Mouse (Mus musculus): ENCODE results near the gene Cfap99.
A peak's percentile ranks its signal among the peaks of the same experiment; 100 is the strongest.

The Cfap99 gene

DNA sequence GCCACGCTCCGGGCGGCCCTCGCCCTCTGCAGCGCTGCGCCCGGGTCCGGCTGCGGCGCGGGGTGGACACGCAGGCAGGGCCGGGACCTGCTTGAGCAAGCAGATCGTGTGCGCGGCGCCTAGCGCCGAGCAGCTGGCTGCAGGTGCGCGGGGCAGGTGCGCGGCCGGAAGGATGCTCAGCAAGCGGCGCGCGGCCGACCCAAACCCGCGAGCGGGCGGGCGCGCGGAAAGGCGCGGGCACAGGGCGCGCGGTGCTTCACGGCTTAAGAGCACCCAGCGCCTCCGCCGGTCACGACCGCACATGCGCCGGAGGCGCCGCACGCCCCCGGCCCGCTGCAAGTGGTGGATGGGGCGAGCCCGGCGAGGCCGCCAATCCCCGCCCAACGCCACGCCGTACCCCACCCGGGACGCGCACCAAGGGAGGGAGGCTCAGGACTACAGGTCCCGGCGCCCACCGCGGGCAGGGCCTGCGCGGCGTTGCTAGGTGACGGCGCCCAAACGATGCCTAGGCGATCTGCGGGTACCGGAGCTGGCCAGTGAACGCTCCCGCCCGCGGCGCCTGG, at the start of gene Cfap99, which contains the start of gene Zfyve28:
Gene Cfap99 (plus strand): TSS at position 447 of the 563 bp plus-strand sequence.
Gene Zfyve28 (minus strand): TSS at position 296 of the 563 bp plus-strand sequence.
- DNase-seq (ENCODE audit: low read depth, low spot score): peak; percentile 93

DNA sequence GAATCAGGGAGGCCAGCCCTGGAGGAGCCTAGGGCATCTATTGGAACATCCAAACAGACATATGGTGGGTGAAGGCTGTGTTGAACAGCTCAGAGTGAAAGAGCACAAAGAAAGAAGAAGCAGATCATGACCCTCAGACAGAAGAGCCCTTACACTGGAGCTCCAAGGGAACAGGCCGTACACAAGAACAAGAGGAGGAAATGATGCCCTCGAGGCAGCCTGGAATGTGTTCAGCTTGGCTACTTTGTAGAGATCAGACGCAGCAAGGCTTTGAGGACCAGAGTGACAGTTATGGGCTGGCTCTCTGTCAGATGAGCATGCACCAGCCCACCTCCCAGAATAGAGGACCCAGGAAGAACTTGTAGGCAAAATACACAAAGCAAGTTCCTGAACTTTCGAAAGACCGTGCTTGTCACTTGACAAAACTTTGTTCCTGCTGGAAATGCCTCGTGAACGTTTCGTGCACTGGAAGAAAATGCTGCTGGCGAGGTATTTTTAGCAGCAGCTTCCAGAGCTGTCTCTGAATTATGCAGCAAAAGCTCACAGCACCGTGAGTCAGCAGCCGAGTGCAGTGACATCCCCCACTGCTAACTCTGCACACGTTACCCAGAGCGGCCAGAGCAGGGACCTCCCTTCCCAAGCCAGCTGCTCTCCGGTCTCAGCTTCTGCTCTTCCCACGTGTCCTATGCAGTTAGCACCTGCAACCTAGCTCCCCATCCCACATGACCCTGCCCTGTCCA, 46.0 kb upstream of the Cfap99 start:
- peak; percentile 96 for DNase-seq (ENCODE audit: low read depth, low spot score)

DNA sequence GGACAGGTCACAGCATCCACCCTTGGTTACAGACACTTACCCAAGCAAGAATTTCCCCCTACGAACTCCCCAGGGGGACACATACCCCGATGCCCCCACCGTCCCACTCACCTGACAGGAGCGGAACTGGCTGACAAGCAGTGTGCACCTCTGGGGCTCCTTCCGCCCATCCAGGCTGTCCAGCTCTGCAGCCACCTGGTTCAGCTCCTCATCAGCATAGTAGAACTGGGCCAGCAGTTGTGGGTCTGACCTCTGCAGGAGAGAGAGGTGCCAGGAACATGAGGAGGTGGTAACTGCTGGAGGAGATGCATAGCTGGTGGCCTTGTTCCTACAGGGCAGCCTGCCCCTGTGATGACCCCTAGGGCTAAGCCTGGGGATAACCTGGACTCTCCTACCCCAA, 45.3 kb upstream of the Cfap99 start:
- DNase-seq (ENCODE audit: low read depth, low spot score): no peak

DNA sequence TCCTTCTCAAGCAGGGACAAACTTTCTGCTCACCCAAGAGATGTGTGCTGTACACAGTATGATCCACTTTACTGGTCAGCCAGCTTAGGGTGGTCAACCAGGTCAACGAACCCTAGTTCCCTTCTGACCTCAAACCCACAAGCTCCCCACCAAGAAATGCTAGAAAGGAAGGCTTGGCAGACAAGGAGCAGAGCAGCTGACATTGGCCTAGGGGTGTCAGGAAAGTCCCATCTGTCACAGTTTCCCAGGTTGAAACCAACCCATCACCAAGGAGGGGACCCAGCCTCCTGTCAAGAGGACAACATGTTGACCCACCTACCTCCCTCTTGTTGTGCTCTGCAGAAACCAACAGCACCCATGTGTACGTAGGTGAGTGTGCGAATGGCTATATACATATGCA, 42.0 kb upstream of the Cfap99 start:
- no peak for DNase-seq (ENCODE audit: low read depth, low spot score)

DNA sequence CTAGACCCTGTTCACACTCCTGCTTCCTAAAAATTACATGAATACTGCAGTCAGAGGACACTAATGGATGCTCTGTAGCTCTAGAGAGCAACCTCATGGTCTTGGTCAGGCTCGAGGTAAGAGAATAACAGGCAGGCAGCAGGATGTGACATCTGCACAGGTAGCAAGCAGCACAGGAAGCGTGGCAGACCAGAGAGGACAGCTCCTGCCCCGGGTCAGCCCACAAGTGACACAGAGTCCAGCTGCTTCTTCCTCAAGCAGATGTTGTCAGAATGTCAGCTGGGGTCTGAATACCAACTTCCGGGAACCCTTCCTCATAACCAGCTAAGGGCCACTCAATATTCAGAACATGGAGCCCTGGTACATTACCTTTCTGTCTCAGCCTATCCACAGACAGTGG, 39.3 kb upstream of the Cfap99 start:
- DNase-seq (ENCODE audit: low read depth, low spot score): no peak

DNA sequence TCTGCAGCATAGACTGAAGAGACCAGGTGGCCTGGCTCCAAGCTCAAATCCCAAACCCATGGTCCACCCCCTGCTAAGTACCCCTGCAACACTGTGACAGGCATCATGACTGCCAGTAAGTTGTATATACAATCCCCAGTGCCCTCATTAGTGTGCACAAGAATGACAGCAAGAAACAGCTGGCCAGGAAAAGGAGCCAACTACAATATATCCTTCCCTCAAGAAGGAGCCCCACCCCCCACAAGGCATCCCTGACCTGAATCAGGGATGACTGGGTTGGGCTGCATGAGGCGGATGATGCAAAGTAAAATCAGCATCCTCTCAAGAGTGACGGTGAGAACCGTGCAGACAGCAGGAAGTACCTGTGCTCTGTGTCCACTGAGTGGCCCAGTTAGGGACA, 38.3 kb upstream of the Cfap99 start:
- no peak for DNase-seq (ENCODE audit: low read depth, low spot score)

DNA sequence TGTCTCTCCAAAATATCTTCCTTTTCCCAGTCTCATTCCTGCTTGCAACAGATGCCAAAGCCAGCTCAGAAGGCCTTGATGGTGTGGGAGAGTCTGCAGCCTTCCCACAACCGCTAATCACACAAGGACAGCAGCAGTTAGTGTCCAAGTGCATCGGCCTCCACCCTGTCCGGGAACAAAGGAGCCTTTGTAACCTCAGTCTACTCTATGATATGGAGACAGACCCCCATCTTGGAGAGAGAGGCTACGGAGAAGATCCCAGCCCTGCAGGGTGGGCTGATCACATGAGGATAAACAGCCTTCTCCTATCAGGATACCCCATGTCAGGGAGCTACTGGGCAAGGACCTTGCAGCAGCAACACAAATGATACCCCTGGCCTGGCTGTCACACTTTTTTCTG, 36.6 kb upstream of the Cfap99 start:
- DNase-seq (ENCODE audit: low read depth, low spot score): no peak

DNA sequence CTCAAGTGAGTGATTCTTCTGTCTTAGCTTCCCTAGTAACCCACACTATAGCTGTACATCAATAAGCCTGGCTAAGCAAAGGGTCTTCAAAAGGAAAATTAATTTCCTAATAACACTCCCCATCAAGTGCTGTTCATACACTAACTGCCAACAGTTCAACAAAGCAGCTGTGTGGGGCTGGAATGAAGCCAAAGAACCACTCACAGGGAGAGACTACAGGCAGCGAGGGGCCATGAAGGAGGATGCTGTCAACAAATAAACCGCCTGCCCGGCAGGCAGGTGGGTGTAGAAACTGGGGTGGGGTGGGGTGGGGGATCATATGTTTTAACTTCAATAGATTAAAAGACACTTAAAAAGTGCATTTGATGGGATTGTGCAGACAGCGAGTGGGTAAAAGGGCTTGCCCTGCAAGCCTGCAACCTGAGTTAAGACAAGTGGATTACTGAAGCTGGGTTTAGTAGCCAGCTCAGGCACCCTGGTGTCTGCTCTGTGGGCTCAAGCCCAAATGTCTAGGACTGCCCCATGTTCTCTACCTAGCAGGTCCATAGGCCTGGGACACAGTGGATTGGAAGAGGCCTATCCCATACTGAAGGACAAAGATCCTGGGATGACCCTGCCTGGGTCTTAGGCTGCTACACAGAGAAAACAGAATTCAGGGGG, 36.0 kb upstream of the Cfap99 start:
- no peak for DNase-seq (ENCODE audit: low read depth, low spot score)

DNA sequence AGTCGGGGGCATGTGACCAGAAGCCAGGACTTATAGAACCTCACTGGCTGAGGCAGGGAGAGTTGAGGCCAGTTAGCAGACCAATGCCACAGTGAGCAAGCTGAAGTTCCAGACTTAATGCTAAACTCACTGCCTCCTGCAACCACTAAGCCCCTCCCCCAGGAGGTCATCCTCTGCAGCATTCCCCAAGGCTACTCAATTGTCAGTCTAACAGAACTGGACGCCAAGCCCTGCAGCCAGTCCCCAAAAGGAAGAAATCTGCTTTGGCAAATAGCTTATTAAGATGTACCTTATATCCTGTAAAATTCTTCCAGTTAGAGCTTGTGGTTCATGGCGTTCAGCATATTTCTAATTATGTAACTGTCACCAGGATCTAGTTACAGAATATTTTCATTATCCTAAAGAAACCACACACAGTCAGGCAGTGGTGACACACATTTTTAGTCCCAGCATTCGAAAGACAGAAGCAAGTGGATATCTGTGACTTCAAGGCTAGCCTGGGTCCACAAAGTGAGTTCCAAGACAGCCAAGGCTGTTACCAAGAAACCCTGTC, 35.4 kb upstream of the Cfap99 start:
- no peak for DNase-seq (ENCODE audit: low read depth, low spot score)

DNA sequence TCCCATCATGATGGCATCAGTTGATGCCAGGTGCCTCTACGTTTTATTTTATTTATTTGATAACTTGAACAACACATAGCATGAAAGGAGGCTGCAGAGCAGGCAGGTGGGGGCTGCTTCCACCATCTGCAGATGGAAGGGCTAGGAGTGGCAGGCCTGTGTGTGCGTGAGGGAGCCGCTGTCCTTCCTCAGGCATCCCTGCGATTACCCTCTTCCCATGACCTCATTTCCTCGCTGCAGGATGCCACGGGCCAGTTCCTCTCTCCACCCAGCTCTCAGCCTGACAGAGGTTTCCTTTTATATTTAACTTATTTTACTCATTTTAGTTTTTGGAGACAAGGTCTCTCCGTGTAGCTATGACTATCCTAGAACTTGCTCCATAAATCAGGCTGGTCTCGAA, 34.1 kb upstream of the Cfap99 start:
- DNase-seq (ENCODE audit: low read depth, low spot score): no peak

DNA sequence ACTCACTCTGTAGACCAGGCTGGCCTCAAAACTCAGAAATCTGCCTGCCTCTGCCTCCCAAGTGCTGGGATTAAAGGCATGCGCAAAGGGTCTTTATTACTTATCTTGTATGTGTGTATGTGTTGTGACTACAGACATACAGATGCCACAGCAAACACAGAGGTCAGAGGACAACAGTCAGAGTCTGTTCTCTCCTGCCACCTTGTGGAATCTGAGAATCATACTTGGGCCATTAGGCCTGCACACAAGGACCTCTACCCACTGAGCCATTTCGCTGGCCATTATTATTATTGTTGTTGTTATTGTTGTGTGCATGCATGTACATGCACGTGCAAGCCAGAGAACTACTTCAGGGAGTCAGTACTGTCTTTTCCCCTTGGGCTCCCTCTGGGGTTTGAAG, 33.2 kb upstream of the Cfap99 start:
- no peak for DNase-seq (ENCODE audit: low read depth, low spot score)

DNA sequence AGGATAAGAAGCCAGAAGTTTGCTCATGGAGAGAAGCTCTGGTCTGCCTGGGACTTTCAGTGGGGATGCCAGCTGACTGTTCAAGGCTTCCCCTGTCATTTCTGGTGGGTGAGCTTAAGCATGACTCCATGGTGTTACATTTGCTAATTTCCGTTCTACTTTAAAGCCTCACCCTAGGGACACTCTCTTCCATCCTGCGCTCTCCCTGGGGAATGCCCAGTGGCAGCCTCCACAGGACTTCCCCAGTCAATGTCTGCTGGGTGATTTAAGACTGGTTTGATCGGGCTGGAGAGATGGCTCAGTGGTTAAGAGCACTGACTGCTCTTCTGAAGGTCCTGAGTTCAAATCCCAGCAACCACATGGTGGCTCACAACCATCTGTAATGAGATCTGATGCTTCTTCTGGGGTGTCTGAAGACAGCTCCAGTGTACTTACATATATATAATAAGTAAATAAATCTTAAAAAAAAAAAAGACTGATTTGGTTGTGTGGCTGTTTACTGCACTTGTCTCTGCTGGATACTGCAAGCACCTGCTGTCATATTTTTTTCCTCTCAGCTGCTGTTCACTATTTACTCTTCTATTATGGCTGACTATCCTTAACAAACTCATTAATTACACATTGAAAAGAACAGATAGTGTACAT, 29.1 kb upstream of the Cfap99 start:
- no peak for DNase-seq (ENCODE audit: low read depth, low spot score)

DNA sequence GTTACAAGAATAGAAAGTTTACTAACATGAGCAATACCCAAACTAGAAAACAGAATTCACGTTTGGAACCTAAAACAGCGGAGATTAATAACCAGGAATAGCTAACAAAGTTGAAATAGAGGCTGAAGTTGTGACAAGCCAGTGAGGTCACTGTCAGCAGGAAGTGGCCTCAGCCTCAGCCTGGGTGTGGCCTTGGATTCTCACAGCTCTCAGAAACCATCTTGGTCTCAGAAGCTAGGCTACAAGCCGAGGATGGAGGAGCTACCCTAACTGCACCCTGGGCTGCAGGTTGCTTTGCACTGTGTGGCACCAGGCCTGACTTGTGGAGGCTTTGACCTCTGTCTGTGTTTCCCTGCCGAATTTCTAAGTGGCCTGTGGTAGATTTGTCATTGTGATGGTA, 22.3 kb upstream of the Cfap99 start:
- DNase-seq (ENCODE audit: low read depth, low spot score): no peak

DNA sequence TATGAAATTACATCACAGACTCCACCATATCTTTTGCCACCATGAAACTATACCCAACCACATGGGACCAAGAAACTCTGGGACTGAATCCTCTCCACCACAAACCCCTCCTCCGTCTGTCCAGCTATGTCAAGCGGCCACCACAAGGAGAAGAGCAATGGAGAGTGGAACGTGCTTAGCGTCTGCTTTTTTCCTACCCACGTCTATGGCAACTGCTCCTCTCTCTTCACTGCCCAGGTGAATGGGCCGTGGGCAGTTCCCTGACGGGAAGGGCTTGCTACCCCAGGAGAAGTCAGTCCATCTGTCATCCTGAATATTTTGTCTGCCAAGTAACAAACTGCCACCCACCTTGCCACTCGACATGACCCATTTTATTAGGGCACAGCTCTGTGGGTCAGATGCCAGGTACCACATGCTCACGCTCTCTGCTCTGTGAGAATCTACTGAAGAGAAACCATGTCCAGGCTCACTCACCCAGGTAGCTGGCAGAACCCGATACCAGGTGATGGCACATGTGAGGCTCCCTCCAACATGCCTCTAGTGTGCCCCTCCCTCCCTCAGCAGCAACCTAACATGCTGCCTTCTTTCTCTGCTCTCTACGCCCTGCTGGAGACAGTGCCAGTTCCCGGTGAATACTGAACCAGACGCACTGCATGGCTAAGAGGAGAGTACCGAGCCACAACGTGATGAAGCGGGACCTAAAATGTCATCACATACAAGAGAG, 19.0 kb upstream of the Cfap99 start:
- DNase-seq (ENCODE audit: low read depth, low spot score): no peak

DNA sequence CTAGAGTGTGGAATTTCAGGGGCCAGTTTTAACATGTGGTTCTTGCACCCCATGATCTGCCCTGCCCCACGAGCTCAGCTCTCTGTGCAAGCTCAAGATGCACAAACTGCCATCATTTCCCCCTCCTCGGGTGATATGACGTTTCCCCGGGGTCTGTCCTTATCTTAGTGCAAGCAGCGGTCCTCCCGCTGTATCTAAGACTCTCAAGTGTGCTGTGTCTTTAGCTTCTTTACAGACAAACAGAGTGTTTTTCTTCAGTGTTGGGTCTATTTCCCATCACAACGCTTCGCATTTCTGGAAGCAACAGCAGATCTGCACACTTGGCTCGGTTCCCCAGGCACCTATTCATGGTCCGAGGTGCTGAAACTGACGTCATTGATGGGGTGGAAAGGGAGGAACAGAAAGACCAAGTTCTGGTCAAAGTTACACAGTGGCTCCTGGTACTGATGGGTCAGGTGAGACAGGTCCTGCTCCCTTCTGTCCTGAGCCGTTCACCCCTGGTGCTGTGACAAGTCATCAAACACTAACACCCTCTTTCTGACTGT, 18.4 kb upstream of the Cfap99 start:
- no peak for DNase-seq (ENCODE audit: low read depth, low spot score)

DNA sequence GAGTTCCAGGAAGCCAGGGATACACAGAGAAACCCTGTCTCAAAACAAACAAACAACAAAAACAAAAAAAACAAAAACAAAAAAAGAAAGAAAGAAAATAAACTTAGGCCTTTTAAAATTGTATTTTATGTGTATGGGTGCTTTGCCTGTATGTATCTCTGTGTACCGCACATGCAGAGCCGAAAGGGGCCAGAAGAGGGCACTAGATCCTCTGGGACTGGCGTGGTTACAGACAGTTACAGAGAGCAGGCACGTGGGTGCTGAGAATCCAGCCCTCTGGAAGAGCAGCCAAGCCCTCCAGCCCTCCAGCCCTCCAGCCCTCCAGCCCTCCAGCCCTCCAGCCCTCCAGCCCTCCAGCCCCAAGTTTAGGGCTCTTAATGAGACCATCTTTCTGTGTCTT, 16.7 kb upstream of the Cfap99 start:
- no peak for DNase-seq (ENCODE audit: low read depth, low spot score)

DNA sequence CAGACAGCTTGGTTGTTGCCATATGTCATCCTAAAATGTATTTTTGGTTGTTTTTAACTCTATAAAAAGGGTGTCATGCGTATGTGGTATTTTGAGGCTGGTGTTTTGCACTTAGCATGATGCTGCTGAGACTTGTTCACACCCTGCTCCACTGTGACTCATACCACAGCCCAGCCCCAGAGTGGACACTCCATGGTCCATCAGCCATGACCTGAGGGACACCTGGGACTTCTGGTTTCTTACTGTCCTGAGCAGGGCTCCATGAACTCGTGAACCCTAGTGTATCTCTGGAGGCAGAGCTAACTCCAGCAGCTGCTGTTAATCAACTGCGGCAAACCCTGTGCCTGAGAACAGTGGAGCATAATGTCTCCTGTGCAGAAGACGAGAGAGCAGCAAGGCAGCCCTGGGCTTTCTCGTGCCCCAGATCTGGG, 15.1 kb upstream of the Cfap99 start:
- DNase-seq (ENCODE audit: low read depth, low spot score): peak; percentile 68

DNA sequence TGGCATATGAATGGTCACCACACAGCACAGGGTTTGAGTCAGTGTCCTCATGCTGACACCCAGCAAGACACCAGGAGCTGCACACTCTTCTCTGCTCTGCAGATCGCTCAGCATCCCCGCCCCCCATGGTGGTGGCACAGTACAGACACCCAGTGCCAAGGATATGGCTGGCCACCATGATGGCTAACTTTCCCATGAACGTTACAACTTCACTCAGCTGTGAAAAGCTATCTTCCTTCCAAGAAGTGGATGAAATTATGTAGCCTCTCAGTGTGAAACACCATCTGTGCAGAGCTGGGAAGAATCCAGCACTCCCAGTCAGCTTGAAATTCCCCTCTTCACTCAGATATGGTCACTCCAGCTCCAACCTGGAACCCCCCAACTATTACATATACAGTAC, 14.1 kb upstream of the Cfap99 start:
- peak; percentile 55 for DNase-seq (ENCODE audit: low read depth, low spot score)

DNA sequence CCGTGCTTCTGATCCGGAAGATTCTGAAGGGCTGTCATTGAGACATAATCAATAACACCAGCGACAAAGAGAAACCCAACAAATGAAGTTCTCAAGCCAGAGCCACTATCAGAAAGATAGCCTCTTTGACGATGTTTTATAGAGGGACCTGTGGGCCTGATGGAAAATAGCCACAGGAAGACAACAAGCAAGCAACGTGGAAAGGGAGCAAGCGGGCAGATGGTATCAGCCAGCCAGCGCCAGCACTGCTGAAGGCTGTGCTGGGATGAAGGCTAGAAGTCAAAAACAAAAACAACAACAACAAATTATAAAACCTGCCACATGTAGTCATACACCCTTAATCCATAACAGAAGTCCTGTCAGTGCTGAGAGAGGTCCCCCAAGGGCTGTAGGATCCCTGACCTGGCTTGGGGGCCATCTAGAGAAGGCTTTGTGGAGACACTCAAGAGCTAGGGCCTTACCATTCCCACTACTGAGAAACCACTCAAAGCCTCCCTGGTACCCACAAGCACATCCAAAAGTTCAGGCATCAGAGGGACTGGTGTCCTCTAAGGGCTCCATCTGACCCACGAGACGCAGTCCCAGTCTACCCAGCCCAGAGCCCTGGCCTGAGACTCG, 13.6 kb upstream of the Cfap99 start:
- no peak for DNase-seq (ENCODE audit: low read depth, low spot score)

DNA sequence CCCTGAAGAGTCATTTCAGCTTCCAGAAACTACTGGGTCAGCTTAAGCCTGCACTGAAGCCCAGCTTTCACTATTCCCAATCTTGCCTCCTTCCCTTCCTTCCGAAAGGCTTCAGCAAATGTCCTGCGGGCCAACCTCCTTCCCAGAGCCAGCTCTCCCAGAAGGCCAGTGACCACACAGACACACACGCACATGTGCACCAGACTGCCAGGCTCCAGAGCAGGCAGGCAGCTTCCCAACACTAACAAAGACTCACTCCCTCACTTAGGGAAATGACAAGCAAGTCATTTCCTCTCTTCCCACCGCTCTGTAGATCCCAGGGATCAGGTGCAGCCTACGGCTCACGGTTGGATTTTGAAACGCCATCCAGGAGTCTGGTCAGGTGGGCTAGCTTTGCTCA, 12.2 kb upstream of the Cfap99 start:
- no peak for DNase-seq (ENCODE audit: low read depth, low spot score)

DNA sequence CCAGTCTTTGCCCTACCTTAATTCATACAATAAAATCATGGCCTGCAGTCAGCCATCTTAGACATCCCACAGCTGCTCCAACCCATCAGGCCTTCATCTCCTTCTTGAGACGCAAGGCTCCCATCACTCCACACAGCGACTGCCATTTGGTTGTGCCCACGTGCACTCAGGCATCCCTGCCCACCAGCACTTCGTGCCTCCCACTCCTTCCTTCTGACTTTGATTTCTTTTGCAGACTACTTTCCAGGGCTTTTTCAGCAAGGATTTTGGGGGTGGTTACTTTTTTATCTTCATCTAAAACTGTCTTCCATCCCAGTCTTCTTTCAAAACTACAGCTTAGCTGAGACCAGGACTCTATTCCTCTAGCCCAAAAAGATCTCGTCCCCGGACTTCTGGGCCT, 11.7 kb upstream of the Cfap99 start:
- DNase-seq (ENCODE audit: low read depth, low spot score): peak; percentile 91
